Mouse (Mus musculus): Measurements from ENCODE around the gene Med18. TPM values are rescaled to one million over a fixed set of nuclear protein-coding genes. Genes with fewer than 3 reads are reported as not detected.
"Not testable (repeated sequence)": the region's sequence is repeated elsewhere in the genome, so short reads cannot be mapped to it uniquely, and the experiment has no call there.

Med18 gene
- total RNA-seq, 2 experiments from 2014 or later, result 3.4 to 4.3 TPM

- intact Hi-C loops (cut with DNase I), result no loop called here
- DNase-seq, result no peak
Observed at GRCm38 (mm10) chr4:132484231-132484630, 20.5 kb upstream of the Med18 start.

DNA sequence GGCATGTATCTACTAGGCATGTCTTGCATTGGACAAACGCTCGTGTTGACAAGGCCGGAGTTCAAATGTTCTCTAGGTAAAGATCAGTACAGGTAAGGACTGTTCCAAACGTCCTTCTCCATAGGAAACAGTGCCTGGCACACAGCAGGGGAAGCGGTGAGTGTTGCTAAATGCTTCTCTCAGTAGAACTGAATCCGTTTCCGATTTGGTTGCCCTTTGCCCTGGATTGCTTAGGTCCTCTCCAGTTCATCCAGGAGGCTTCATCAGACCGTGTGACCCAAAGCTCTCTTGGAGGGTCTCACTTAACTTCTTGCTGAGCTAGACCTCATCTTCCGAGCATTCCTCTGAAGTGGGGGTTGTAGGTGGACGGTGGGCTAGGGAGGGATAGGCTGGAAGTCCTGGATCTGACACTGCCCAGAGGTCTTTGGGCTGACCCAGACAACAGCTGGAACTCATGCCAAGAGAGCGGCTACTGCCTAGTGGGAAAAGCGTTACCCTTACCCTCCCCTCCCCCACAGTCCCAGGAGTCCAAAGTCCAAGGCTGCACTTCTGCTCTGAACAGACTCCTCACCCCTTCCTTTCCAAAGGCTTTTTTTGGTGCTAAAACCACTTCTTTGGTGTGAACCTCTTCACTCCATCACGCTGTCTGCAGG is 19.4 kb upstream of the Med18 start:
- DNase-seq, result no peak

DNA sequence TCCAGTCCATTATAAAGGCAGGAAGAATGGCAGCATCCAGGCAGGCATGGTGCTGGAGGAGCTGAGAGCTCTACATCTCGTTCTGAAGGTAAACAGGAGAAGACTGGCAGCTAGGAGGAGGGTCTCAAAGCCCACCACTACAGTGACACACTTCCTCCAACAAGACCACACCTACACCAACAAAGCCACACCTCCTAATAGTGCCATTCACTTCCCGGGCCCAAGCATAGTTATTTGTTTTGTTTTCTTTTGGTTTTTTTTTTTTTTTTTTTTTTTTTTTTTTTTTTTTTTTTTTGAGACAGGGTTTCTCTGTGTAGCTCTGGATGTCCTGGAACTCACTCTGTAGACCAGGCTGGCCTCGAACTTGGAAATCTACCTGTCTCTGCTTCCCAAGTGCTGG is 18.4 kb upstream of the Med18 start:
- DNase-seq; intact Hi-C loops (cut with DNase I): not testable (repeated sequence)

More for the DNA sequence above, 19.4 kb upstream of the Med18 start:
- intact Hi-C loops (cut with DNase I), result no loop called here

- intact Hi-C loops (cut with DNase I), result no loop called here
- no peak for DNase-seq
Observed at GRCm38 (mm10) chr4:132477833-132478232, 14.1 kb upstream of the Med18 start.

- intact Hi-C loops (cut with DNase I), result no loop called here
- no peak for DNase-seq
Observed at GRCm38 (mm10) chr4:132475895-132476878, 12.5 kb upstream of the Med18 start.

- intact Hi-C loops (cut with DNase I), result no loop called here
- DNase-seq, result no peak
Observed at GRCm38 (mm10) chr4:132474631-132475030, 10.9 kb upstream of the Med18 start.

- no peak for DNase-seq
- intact Hi-C loops (cut with DNase I), result no loop called here
Observed at GRCm38 (mm10) chr4:132473411-132473810, 9.7 kb upstream of the Med18 start.

- intact Hi-C loops (cut with DNase I), result no loop called here
- DNase-seq, result no peak
Observed at GRCm38 (mm10) chr4:132469873-132470272, 6.2 kb upstream of the Med18 start.

GRCm38 (mm10) chr4:132464255-132464613 is 513 bp upstream of the Med18 start:
- intact Hi-C loops (cut with DNase I), result loop anchor here (5.0 kb wide), 2 partner anchors 112 to 173 kb away; partner anchors contain the start of genes Eya3 and Rcc1
- DNase-seq, result no peak

GRCm38 (mm10) chr4:132462836-132463235 is 885 bp downstream of the Med18 start:
- intact Hi-C loops (cut with DNase I), result loop anchor here (1.0 to 5.0 kb wide), 4 partner anchors 40 to 174 kb away; partner anchors contain the start of genes Eya3 and Rcc1
- no peak for DNase-seq

- intact Hi-C loops (cut with DNase I), result loop anchor here (5.0 kb wide), 2 partner anchors 108 to 177 kb away; partner anchors contain the start of genes Eya3 and Rcc1
Observed at GRCm38 (mm10) chr4:132460225-132460624, 3.5 kb downstream of the Med18 start.

DNA sequence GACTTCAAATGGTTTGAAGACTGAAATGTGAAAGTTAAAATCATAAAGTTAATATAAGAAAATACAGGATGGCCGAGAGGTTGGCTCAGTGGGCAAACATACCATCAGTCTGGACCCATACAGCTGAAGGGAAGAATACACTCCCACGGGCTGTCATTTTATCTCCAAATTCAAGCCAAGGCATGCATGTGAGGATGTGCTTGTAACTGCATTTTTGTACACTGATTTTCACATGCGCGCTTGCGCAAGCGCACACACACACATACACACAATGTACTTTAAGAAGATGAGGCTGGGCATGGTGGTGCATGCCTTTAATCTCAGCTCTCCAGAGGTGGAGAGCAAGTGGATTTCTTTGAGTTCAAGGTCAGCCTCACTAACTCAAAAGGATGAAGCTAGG is 8.2 kb downstream of the Med18 start:
- intact Hi-C loops (cut with DNase I), result no loop called here
- DNase-seq, result no peak

More at GRCm38 (mm10) chr4:132460225-132460624, 3.5 kb downstream of the Med18 start:
- no peak for DNase-seq

- DNase-seq, result no peak
- intact Hi-C loops (cut with DNase I), result no loop called here
Observed at GRCm38 (mm10) chr4:132455146-132455545, 8.6 kb downstream of the Med18 start.

GRCm38 (mm10) chr4:132454216-132454615 is 9.5 kb downstream of the Med18 start:
- intact Hi-C loops (cut with DNase I), result no loop called here
- no peak for DNase-seq

- DNase-seq, result no peak
- intact Hi-C loops (cut with DNase I), result no loop called here
Observed at GRCm38 (mm10) chr4:132449778-132450177, 13.9 kb downstream of the Med18 start.

DNA sequence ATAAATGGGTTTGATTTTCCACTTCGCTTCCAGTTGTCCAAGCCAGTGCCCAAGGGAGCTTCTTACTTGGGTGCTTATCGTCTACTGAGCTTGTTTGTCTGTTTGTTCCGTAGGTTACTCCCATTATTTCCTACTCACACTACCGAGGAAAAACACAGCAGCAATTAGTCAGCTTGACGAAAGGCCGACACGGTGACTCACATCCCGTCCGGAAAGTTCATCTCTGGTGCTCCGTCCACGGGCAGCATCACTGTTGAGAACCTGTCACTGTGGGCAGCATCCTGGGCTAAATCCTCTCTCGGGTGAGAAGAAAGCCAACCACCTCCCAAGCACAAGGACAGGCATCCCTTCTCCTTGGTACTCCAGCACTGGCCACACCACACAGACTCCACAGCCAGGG is 17.6 kb downstream of the Med18 start:
- intact Hi-C loops (cut with DNase I), result no loop called here
- DNase-seq, result no peak

- no peak for DNase-seq
- intact Hi-C loops (cut with DNase I), result no loop called here
Observed at GRCm38 (mm10) chr4:132444516-132444915, 19.2 kb downstream of the Med18 start.

- no peak for DNase-seq
- intact Hi-C loops (cut with DNase I), result no loop called here
Observed at GRCm38 (mm10) chr4:132437857-132438256, 25.9 kb downstream of the Med18 start.

DNA sequence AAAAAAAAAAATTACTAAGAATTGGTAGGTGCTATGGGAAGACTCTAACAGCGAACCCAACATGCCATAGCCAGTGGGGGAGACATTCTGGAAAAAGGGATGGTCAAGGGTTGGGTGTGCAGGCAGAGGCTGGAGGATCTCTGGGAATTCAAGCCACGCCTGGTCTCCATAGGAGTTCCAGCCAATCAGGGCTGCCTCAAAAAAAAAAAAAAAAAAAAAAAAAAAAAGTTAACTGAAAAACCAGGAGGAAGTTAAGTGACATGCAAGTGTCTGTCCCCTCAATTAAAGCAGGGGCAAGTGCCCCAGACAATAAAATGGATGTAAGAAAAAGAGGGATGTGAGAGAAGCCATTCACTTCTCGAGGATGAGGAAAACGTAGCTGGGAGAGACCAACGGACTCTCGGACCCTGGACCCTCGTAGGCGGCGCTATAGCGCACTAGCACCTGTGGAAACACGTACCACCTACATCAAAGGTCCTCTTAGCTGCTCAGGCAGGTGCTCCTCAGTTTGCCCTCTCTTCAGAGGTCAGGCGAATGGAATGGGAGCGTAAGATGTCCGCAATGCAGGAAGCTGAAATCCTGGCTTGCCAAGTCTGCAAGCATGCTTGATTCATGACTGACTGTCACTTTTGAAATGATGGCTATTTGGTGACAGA is 30.9 kb downstream of the Med18 start:
- intact Hi-C loops (cut with DNase I), result no loop called here
- no peak for DNase-seq

DNA sequence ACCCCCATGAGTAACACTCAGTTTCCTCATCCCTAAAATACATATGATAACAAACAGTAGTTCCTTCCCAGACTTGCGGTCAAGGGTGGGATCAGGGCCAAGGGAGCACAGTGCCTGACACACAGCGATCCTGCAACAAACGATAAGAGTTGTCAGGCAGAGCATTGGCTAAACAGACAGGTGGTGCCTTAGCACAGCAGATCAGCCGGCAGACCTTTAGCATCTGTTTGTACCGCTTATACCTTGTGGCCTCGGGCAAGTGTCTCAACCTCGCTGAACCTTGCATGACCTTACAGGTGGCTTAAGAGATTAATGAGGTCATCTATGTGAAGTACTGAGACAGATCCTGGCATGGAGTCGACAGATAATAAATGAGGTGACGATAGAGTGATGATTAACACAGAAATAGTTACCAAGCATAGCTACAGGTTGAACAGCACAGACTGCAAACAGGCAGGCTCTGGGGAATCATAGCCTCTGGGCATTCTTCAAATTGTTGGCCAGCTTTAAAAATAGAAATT is 35.6 kb downstream of the Med18 start:
- DNase-seq, result no peak
- intact Hi-C loops (cut with DNase I), result no loop called here

- DNase-seq, result no peak
- intact Hi-C loops (cut with DNase I), result no loop called here
Observed at GRCm38 (mm10) chr4:132427493-132427892, 36.2 kb downstream of the Med18 start.

Measured in heart, postnatal 36 days (tissue).